Mouse (Mus musculus): ENCODE data around the gene Itfg1. TPM values are rescaled to one million over a fixed set of nuclear protein-coding genes. Genes with fewer than 3 reads are reported as not detected.

Itfg1 gene
- polyA plus RNA-seq (2012; rRNA removed; ENCODE audit: low replicate concordance), result 16.3 and 20.5 TPM in 2 replicates

GRCm38 (mm10) chr8:85840657-85841488 lies at the start of gene Itfg1, which contains the start of gene Phkb:
Gene Itfg1, minus strand, starts transcription at chr8:85840921.
Gene Phkb, plus strand, starts transcription at chr8:85840959.

GRCm38 (mm10) chr8:85700751-85701351 lies 139.9 kb downstream of the Itfg1 start, which contains the start of gene Neto2:
Gene Neto2, minus strand, starts transcription at chr8:85700924.

Other genes with a start within 250 kb of the Itfg1 start
- gene Neto2, start 140.0 kb downstream of the Itfg1 start, polyA plus RNA-seq (2012; rRNA removed; ENCODE audit: low replicate concordance), result 0.35 and 0.57 TPM in 2 replicates
- gene Phkb, start within 50 bp of the Itfg1 start, polyA plus RNA-seq (2012; rRNA removed; ENCODE audit: low replicate concordance), result 5.9 and 27.5 TPM in 2 replicates

Data from mammary gland, adult 2 months (tissue).